Comparison of ENCODE assay signal across 12 mouse cellular contexts in genomic region chr2:23453250-23453649, GRCm38 (mm10).
"Had no signal": no experiment of that assay in that cellular context is flagged by ENCODE, and none has a peak within 500 bp of the region (broad histone marks: within the 10 kb centered on the region; RNA-seq: fewer than 3 reads in every experiment).

No protein-coding gene starts in this region.

- DNase-seq: gastrocnemius, adult 2 months; gastrocnemius, postnatal 10 days; gastrocnemius, postnatal 25 days; heart, adult 18-20 months; heart, postnatal 10 days; heart, postnatal 4 days; kidney, adult 2 months; kidney, adult 9 months; kidney, postnatal 14 days; kidney, postnatal 36 days; layer of hippocampus, postnatal 36 days; left cerebral cortex, postnatal 4 days had no signal
